Mouse (Mus musculus): Measurements from ENCODE around the gene Neurog3. TPM values are rescaled to one million over a fixed set of nuclear protein-coding genes. Genes with fewer than 3 reads are reported as not detected.

Gene Neurog3
- polyA plus RNA-seq (2012; rRNA removed): 0.08 and 0.29 TPM in 2 replicates

DNA sequence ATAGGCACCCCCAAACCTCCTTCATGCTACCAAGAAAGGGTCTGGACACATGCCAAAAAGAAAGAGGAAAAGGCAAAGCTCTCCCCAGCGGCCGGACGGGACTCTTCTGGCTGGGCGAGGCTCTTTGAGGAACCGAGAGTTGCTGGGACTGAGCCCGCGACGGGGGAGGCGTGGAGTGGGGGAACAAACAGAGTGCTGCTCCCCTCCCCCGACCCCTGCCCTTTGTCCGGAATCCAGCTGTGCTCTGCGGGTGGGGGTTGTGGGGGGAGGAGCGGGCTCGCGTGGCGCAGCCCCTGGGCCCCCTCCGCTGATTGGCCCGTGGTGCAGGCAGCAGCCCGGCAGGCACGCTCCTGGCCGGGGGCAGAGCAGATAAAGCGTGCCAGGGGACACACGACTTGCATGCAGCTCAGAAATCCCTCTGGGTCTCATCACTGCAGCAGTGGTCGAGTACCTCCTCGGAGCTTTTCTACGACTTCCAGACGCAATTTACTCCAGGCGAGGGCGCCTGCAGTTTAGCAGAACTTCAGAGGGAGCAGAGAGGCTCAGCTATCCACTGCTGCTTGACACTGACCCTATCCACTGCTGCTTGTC is at the start of gene Neurog3:
Neurog3 (plus strand) TSS at position 400 of the 591 bp plus-strand sequence.
- DNase-seq (ENCODE audit: extremely low spot score in 1 of 2, low spot score in 1 of 2): no peak

- no peak for DNase-seq (ENCODE audit: extremely low spot score in 1 of 2, low spot score in 1 of 2)
These were observed 46.8 kb upstream of the Neurog3 start for GRCm38 (mm10) chr10:62086044-62086443.

DNA sequence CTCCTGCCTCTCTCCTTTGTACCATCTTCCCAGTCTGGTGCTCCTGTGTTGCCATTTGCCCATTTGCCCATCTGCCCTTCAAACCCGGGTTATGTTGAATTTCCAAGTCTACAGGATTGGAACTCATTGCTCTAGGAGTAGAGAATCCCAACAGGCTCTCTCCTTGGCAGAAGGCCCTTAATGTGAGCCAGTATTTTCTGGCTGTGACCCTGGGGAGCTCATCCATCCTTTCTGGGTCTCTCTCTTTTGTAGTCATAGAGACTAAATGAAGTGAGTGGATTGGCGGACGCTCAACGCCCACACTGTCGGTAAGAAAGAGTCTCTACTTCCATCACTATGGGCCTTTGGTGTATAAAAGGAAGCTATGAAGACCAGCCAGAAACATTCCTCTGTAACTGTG is 46.1 kb upstream of the Neurog3 start:
- no peak for DNase-seq (ENCODE audit: extremely low spot score in 1 of 2, low spot score in 1 of 2)

DNA sequence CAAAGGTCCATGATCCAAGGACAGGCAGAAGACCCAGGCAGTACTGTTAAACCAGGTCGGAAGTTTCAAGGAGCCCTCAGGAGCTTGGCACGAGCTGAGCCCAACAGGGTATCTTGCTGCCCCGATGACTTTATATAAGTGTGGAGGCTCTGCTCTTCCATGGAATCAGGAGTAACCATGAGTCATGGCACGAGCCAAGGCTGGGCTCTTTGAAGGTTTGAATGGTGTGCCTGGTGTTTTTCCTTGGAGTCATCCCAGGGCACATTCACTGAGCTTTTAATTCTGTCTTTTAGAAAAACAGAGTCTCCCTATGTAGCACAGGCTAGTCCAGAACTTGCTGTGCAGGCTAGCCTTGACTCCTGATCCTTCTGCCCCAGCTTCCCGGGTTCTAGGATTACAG is 44.5 kb upstream of the Neurog3 start:
- DNase-seq (ENCODE audit: extremely low spot score in 1 of 2, low spot score in 1 of 2): no peak

DNA sequence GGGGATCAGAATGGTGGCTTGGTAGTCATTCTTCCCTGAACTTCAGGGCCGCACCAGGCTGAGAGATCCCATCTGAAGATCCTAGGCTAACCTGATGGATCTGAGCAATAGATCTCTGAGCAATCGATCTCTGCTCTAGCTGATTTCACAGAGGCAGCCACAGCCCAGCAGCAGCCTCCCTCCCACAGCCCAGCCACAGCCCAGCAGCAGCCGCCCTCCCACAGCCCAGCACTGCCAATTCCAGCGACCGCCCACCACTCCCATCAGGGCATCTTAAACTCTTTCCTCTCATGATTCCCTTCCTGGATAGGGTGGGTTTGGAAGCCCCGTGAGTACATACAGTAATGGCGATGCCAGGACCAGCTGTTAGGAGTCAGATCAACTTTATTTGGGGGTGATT is 43.8 kb upstream of the Neurog3 start:
- DNase-seq (ENCODE audit: extremely low spot score in 1 of 2, low spot score in 1 of 2): no peak

GRCm38 (mm10) chr10:62089486-62089885 is 43.4 kb upstream of the Neurog3 start:
- no peak for DNase-seq (ENCODE audit: extremely low spot score in 1 of 2, low spot score in 1 of 2)

GRCm38 (mm10) chr10:62093903-62094302 is 39.0 kb upstream of the Neurog3 start:
- DNase-seq (ENCODE audit: extremely low spot score in 1 of 2, low spot score in 1 of 2): no peak

DNA sequence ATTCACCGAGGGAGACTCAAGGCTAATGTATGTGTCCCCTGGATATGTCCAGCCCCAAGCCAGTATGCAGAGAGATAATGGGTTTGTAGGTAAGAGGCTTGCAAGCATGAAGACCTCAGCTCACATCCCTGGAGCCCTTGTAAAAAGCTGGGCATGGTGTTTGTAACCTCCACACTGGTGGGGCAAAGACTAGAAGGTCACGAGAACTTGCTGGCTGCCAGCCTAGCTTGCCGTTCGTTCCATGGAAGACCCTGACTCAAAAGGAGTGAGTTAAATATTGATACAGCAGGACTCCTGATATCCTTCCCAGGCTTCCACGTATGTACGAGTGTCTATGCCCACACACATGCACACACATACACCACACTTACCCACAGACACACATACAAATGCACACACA is 38.5 kb upstream of the Neurog3 start:
- DNase-seq (ENCODE audit: extremely low spot score in 1 of 2, low spot score in 1 of 2): no peak

DNA sequence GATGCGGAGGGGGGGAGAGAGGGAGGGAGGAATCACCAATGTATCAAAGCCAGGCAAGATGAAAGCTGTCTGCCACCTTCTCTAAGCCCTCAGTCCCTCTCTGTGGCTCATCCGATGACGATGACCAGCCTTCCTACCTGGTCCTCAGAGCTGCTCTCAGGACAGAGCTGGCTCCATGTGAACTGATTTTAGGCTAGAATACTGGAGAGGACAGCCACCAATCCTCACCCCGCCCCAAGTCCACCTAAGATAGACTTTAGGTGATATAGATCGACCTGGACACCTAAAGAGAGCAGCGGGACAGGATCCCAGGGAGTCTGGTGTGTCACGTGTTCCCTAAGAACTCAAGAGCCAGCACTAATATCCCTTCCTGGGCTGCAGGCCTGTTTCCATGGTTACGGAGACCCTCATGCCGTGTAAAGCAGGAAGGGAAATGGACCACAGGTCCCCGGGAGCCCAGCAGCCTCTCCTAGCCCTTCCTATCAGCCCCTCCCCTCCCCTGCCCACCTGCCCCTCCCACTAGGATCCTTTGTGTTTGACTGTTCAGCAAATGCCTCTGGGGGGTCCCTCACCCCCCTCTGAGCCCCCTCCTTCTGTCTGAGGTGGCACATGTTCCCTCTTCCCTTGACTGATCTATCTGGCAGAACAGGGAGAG is 33.0 kb upstream of the Neurog3 start:
- no peak for DNase-seq (ENCODE audit: extremely low spot score in 1 of 2, low spot score in 1 of 2)

DNA sequence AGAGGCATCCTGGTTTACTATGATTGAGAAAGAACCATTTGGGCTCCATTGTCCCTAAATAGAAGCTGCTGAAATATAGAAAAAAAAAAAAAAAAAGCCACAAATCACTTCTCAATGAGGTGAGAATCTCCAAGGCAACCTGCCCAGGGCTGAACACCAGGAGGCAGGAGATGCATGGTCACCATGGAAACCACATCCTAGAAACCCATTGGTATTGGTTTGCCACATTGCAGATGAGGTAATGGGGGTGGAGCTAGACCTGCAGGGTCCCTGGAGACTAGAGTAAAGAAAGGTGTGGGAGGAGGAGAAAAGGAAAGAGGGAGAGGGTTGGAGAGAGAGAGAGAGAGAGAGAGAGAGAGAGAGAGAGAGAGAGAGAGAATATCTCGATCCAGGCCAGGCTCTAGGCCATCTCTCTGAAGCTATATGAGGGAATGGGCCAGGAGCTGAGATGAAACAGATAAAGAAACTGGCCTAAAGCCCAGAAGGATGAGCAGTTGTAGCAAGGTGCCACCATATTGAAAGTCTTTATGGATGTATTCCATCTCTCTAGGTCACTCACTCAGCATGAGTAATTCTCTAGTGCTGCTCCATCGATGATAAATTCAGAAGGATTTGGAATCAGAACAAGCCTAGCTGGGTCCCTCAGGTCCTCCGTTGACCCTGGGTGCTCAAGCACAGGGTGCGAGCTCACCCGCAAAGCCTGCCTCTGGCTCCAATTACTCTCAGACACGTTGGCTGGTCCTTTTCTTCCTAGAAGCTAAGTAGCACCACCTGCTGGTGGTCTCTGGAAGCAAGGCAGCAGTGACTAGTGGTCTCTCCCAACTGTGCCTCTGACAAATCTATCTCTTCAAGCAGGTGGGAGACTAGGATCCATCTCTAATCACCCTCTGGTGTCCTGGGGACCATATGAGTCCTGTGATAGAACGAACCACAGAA is 31.1 kb upstream of the Neurog3 start:
- peak; percentile 90 to 92 for DNase-seq (ENCODE audit: extremely low spot score in 1 of 2, low spot score in 1 of 2)

GRCm38 (mm10) chr10:62104835-62105576 is 27.9 kb upstream of the Neurog3 start:
- peak; percentile 60 to 87 for DNase-seq (ENCODE audit: extremely low spot score in 1 of 2, low spot score in 1 of 2)

DNA sequence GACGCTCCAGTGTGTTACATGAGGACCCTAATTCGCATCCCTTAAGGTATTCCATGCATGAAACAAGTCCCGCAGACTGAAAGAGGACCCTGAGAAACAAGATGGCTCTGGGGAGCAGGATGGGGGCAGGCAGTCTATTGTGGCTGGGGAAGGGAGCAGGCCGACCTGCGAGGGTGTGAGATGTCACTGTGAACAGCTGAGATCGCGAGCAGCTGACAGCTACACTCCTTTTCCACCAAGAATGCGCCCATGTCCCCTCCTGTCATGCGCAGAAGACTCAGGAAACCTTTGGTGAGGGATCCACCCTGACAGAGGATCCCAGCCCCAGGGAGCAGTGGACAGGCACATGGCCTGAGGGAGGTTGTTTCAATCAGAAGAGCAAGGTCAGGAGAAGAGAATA is 25.8 kb upstream of the Neurog3 start:
- DNase-seq (ENCODE audit: extremely low spot score in 1 of 2, low spot score in 1 of 2): no peak

DNA sequence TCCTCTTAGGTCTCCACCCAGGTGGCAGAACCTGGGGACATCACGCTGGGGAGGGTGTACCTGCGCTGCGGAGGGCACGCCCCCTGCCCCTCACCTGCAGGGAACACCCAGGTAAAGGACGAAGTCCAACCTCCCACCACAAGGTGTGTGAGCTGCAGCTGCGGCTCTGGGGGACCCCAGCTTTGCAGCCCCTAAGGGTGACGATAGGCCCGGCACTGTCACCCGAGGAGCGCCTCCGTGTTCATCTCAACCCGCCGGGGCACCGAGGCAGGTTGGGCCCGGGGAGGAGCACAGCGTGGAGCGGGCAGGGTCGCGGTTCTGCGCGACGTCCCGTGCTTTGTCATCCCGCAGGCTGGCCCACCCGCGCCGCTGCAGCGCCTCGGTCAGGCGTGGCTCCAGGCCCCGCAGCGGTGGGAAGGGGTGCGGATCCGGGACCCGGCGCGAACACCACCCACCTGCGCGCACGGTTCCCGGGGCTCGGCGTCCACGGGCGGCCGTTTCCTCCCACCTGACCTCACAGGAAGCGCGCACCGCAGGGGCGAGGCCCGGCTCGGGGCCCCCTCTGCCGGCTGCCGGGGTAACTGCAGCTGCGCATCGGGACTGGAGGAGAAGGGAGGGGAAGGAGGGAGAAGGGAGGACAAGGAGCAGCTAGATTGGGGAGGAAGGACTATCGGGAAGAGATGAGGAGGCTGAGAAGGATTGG is 22.2 kb upstream of the Neurog3 start:
- DNase-seq (ENCODE audit: extremely low spot score in 1 of 2, low spot score in 1 of 2): peak; percentile 68 to 95

DNA sequence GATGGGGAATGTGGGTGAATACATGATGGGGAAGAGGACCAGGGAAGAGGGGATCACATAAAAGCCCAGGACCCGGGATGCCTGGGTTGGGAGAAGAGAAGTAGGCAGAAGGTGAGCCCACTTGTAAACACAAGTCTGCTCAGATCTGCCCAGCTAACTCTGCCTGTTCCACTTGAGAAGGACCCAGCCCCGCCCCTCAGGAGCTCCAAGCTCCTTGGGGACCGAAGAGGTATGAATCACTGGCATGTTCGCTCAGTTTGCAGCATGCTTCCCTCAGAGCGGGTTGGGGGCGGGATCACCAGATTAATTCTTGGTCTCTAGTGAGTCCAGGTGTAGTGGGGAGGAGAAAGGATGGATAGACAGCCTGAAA is 21.7 kb upstream of the Neurog3 start:
- DNase-seq (ENCODE audit: extremely low spot score in 1 of 2, low spot score in 1 of 2): peak in 1 of 2 experiments; percentile 61

DNA sequence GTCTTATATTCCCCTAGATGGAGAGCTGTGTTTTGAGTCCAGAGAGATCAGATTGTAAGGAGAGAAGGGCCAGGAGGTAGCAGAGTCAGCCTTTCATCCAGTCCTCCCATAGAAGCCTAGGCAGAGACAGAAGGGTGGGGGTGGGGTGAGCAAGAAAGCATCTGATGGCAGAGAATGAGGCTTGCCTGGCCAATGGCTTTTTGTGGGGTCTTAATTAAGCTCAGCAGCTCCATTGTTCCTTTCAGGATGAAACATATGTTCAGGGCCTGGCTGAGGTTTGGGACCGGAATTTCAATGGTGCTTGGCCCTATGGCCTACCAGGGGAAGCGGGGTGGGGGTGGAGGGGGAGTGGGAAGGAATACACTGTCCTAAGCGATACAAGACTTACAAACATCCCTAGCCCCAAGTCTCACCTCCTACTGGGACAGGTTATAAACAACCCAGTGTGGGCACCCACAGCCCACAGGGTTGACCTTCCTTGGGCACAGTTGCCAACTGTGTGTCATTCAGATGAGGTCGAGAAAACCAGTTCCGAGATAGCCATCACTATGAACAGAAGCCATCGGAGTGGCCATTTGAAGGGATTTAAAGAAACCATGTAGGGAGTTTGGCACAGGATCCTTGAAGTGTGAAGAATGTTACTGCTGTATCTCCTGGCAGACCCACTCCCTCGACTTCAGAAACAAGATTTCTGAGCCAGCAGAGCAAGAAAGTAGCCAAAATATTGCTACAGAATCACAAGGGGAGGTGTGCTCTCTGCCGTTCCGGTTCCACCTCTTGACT is 18.8 kb upstream of the Neurog3 start:
- DNase-seq (ENCODE audit: extremely low spot score in 1 of 2, low spot score in 1 of 2): no peak

- no peak for DNase-seq (ENCODE audit: extremely low spot score in 1 of 2, low spot score in 1 of 2)
These were observed 5.8 kb upstream of the Neurog3 start for GRCm38 (mm10) chr10:62127137-62127536.

- DNase-seq (ENCODE audit: extremely low spot score in 1 of 2, low spot score in 1 of 2): no peak
These were observed 5.1 kb upstream of the Neurog3 start for GRCm38 (mm10) chr10:62127711-62128231.

- peak in 1 of 2 experiments; percentile 64 for DNase-seq (ENCODE audit: extremely low spot score in 1 of 2, low spot score in 1 of 2)
These were observed 4.5 kb upstream of the Neurog3 start for GRCm38 (mm10) chr10:62128316-62128951.
